Mouse (Mus musculus) thymus, postnatal 14 days (tissue): Measurements from ENCODE around the gene Nlrc5.

ENCODE experiments used
- DNase-seq: peaks from one replicate; pipeline ENCODE4 v3.0.0; 2021

The Nlrc5 gene

DNA sequence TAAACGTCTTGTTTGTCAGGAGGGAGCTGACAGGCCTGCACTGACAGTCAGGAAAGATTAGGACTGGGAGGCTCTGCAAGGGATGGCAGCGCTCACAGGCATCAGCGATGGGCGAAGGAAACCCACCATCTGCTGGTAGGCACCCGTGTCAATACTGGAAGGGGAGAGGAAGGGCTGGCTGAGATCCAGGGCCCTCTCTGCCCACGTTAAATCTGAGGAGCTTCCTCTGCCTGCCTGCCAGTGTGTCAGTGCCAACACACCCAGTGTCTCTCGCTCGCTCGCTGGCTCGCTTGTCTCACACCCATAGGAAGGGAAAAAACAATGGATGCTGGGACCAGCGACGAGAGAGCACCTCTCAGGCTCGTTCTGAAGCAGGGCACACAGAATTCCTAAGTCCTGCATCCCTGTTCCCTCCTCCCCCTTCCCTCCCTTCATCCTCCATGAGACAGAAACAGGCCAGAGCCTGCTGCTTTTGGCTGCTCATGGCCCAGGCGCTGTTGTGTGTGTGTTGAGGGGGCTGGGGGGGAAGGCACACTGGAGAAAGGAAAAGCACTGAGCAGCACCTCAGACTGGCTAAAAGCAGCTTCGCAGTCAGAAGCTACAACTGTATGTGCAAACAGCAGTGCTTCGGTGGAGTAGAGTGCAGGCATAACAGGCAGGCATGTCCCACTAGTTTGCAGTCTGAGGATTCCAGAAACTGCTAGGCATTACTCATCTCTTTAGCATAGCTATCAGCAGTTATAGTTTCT lies 140.2 kb downstream of the Nlrc5 start:
- DNase-seq, result no peak

DNA sequence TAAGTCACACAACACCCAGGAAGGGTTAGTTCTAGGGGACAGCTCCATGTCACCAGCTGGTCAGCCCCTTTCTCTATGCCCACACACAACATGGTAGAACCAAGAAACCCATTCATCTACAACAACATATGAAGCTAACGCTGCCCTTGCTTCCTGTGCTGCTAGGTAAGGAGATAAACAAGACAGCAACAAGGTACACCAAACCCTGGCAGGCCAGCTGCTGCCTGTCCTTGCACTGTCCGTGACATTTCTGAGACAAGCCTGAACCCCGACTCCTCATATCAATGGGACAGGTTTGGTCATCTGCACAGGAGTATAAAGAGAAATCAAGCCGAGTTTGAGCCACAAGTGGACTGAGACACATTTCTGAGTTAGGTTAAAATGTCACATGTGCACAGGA lies 141.0 kb downstream of the Nlrc5 start:
- no peak for DNase-seq
